Comparison of ENCODE assay signal across 14 mouse cellular contexts in genomic region chr8:73201854-73202253, GRCm38 (mm10).
A peak's percentile ranks its signal among the peaks of the same experiment; 100 is the strongest.
DNase-seq lines count a peak whose midpoint lies in the region; ATAC-seq and TF ChIP-seq lines count a peak whose summit lies in the region.
"Had no signal": no experiment of that assay in that cellular context is flagged by ENCODE, and none has a peak within 500 bp of the region (broad histone marks: within the 10 kb centered on the region; RNA-seq: fewer than 3 reads in every experiment).

No protein-coding gene starts in this region.

- TF ChIP-seq POLR2A in liver, adult 2 months (IDR thresholded peaks at IDR 0.05; ENCODE audit: extremely low read depth, insufficient read depth, low read length): no peak

- H3K9ac ChIP-seq in liver, adult 2 months (ENCODE audit: low read depth, low read length): no peak overlapping the region
- H3K9ac ChIP-seq in liver, embryonic 12.5 days: no peak overlapping the region
- H3K9ac ChIP-seq: heart, embryonic 13.5 days; liver, embryonic 13.5 days had no signal

- DNase-seq in gastrocnemius, adult 2 months: peak; percentile 19
- DNase-seq in gastrocnemius, postnatal 36 days: no peak
- DNase-seq in liver, adult 2 months (ENCODE audit: extremely low read depth, low read depth, low spot score): peak; percentile 33
- peak; percentile 10 for DNase-seq in adipocyte (ENCODE audit: low spot score)
- no peak for DNase-seq in urinary bladder, postnatal 14 days (ENCODE audit: low spot score)
- DNase-seq: cerebellum, postnatal 36 days; liver, embryonic 13.5 days; thymus, postnatal 36 days had no signal

- TF ChIP-seq CTCF in gastrocnemius, adult 2 months (IDR thresholded peaks at IDR 0.05): peak; percentile 42
- peak; percentile 60 for TF ChIP-seq CTCF in liver, adult 2 months (IDR thresholded peaks at IDR 0.05; ENCODE audit: low read depth, low read length)
- peak; percentile 36 for TF ChIP-seq CTCF in E14TG2a.4 (conservative IDR thresholded peaks at IDR 0.05; ENCODE audit: low read length)

- no peaks in the 10 kb centered on the region for H3K27me3 ChIP-seq in liver, adult 2 months (ENCODE audit: control insufficient read depth, insufficient read depth, low read length)
- H3K27me3 ChIP-seq in liver, embryonic 12.5 days (replicated peaks): no peaks in the 10 kb centered on the region
- H3K27me3 ChIP-seq in E14TG2a.4 (ENCODE audit: insufficient read depth, low read length): no peaks in the 10 kb centered on the region
- H3K27me3 ChIP-seq: heart, embryonic 13.5 days; liver, embryonic 13.5 days had no signal

- no peak for ATAC-seq in liver, embryonic 12.5 days
- ATAC-seq in inflammation-experienced regulatory T-cells, adult 6 months: no peak
- ATAC-seq: hindbrain, embryonic 16.5 days had no signal

- H3K79me2 ChIP-seq in liver, adult 2 months (ENCODE audit: control insufficient read depth, insufficient read depth, low read length): no peaks in the 10 kb centered on the region

- H3K36me3 ChIP-seq in liver, adult 2 months (ENCODE audit: control insufficient read depth, insufficient read depth, low read length): no peaks in the 10 kb centered on the region
- no peaks in the 10 kb centered on the region for H3K36me3 ChIP-seq in liver, embryonic 12.5 days
- H3K36me3 ChIP-seq in E14TG2a.4 (ENCODE audit: insufficient read depth, low read length): no peaks in the 10 kb centered on the region; the same call in 1 of the 2 replicates
- H3K36me3 ChIP-seq: G1E; heart, embryonic 13.5 days; liver, embryonic 13.5 days had no signal

- intact Hi-C loops in gastrocnemius, adult 2 months (cut with DNase I): no loop called here
- intact Hi-C loops in gastrocnemius, postnatal 36 days (cut with DNase I): loop anchor here (5.0 kb wide), 1 partner anchor 195 kb away; no protein-coding TSS in a partner anchor

- no peaks in the 10 kb centered on the region for H3K9me3 ChIP-seq in liver, embryonic 12.5 days (replicated peaks)
- peaks cover 13% of the 10 kb centered on the region; the same call in 1 of the 2 replicates for H3K9me3 ChIP-seq in E14TG2a.4 (ENCODE audit: low read length)
- H3K9me3 ChIP-seq: heart, embryonic 13.5 days; liver, embryonic 13.5 days had no signal

- 87% methylated on average over 2 of the region's 2 CpGs for WGBS in liver, adult 2 months
- 49% methylated on average over 2 of the region's 2 CpGs for WGBS in liver, embryonic 12.5 days (ENCODE audit: insufficient replicate concordance)

- H3K27ac ChIP-seq in gastrocnemius, adult 2 months: no peak overlapping the region
- H3K27ac ChIP-seq in liver, adult 2 months (replicated peaks; ENCODE audit: insufficient read depth, low read depth, low read length): no peak overlapping the region
- H3K27ac ChIP-seq in liver, embryonic 12.5 days: no peak overlapping the region
- H3K27ac ChIP-seq: heart, embryonic 13.5 days; liver, embryonic 13.5 days had no signal

- no peaks in the 10 kb centered on the region for H3K4me1 ChIP-seq in liver, adult 2 months (ENCODE audit: control insufficient read depth, insufficient read depth, low read length)
- H3K4me1 ChIP-seq in liver, embryonic 12.5 days: no peaks in the 10 kb centered on the region
- H3K4me1 ChIP-seq in E14TG2a.4 (replicated peaks; ENCODE audit: low read depth, low read length): peaks cover 7% of the 10 kb centered on the region; the same call in 1 of the 2 replicates
- H3K4me1 ChIP-seq: liver, embryonic 13.5 days had no signal

- no peak overlapping the region for H3K4me2 ChIP-seq in liver, embryonic 12.5 days
- H3K4me2 ChIP-seq: heart, embryonic 13.5 days; liver, embryonic 13.5 days had no signal

- H3K4me3 ChIP-seq in gastrocnemius, adult 2 months: no peak overlapping the region
- H3K4me3 ChIP-seq in liver, adult 2 months (ENCODE audit: insufficient read depth, low read depth, low read length): no peak overlapping the region
- H3K4me3 ChIP-seq in liver, embryonic 12.5 days: no peak overlapping the region
- no peak overlapping the region for H3K4me3 ChIP-seq in E14TG2a.4 (replicated peaks; ENCODE audit: low read length)
- H3K4me3 ChIP-seq: heart, embryonic 13.5 days; liver, embryonic 13.5 days had no signal

Comparison
In these comparisons a context has a peak if more than half of its experiments do, and no peak if none do; other contexts are left out.
1. DNase-seq: peak in gastrocnemius, adult 2 months (single experiment), liver, adult 2 months (single experiment) and adipocyte (single experiment); none in gastrocnemius, postnatal 36 days (0 of 2) and urinary bladder, postnatal 14 days (single experiment).
2. Peak in every context shown above with its lines, with median percentiles within 50 percentile points of each other: CTCF ChIP-seq.